21 mouse cellular contexts compared by ENCODE assay signal in the genomic region with DNA sequence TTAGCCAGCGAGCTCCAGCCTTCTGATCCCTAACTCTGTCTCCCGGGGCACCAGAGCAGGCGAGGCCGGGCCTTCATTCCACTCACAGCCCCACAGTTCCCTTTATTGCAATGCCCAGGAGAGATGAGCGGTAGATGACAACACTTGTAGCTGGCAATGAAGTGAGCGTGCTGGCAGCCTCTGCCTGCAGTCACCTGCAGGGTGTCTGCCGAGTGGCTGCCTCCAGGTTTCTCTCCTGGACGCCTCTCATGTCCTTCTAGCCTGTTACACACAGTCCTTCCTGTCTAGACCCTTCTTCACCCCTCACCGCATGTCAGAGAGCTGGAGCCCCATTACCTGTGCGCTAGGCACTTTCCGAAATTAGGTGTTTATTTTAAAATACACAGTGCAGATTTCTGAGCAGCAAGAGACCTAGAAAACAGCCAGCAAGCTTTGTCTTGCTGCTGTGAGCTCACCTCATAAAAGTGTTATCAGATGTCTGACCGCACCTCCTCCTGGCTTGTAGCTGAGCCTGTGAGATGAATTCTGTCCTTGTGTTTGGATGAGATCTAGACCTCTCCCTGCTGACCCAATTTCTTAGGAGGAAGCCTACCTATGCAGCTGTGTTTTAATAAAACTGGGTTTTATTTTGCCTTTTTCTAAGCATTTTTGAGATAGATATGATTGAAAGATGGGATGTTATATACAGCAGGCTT. TPM values are rescaled to one million over a fixed set of nuclear protein-coding genes. Genes with fewer than 3 reads are reported as not detected.
A peak's percentile ranks its signal among the peaks of the same experiment; 100 is the strongest.
DNase-seq lines count a peak whose midpoint lies in the region; ATAC-seq and TF ChIP-seq lines count a peak whose summit lies in the region.
"Had no signal": no experiment of that assay in that cellular context is flagged by ENCODE, and none has a peak within 500 bp of the region (broad histone marks: within the 10 kb centered on the region; RNA-seq: fewer than 3 reads in every experiment).

No protein-coding gene starts in this region.

- no peak for ATAC-seq in embryonic facial prominence, embryonic 15.5 days (ENCODE audit: insufficient number of reproducible peaks, low FRiP score, low TSS enrichment, low read depth)
- ATAC-seq in midbrain, embryonic 11.5 days (ENCODE audit: low FRiP score), result no peak
- ATAC-seq in midbrain, embryonic 15.5 days (replicated peaks), result no peak

- WGBS in embryonic facial prominence, embryonic 15.5 days, result 84% methylated on average over 12 of the region's 12 CpGs
- WGBS in embryonic facial prominence, embryonic 10.5 days, result 86% methylated on average over 12 of the region's 12 CpGs
- WGBS in midbrain, embryonic 11.5 days, result 88% methylated on average over 12 of the region's 12 CpGs
- 87% methylated on average over 12 of the region's 12 CpGs for WGBS in midbrain, embryonic 15.5 days
- WGBS in small intestine, adult 2 months, result 60% methylated on average over 12 of the region's 12 CpGs

- no peak for DNase-seq in embryonic facial prominence, embryonic 10.5 days (ENCODE audit: low spot score)
- DNase-seq in midbrain, embryonic 11.5 days (ENCODE audit: low spot score, missing footprints), result peak; percentile 59
- peak; percentile 52 for DNase-seq in cerebellum, adult 9-10 months
- DNase-seq in lung, postnatal 10 days, result no peak
- DNase-seq in layer of hippocampus, adult 18-20 months (ENCODE audit: low spot score in 2 of 2), result no peak
- DNase-seq: adrenal gland, adult 2 months; B cell, adult 2 months; gastrocnemius, adult 2 months; kidney, adult 8-10 months; kidney, postnatal 10 days; layer of hippocampus, postnatal 36 days; right cerebral cortex, postnatal 14 days; thymus, postnatal 14 days had no signal

- TF ChIP-seq CTCF in small intestine, adult 2 months (IDR thresholded peaks at IDR 0.05; ENCODE audit: extremely low read depth, insufficient read length, insufficient replicate concordance, low read depth, low read length), result peak; percentile 9; the same call in 1 of the 2 replicates

- no peaks in the 10 kb centered on the region for H3K27me3 ChIP-seq in embryonic facial prominence, embryonic 15.5 days
- no peaks in the 10 kb centered on the region for H3K27me3 ChIP-seq in embryonic facial prominence, embryonic 10.5 days (replicated peaks; ENCODE audit: low read depth, poor library complexity, severe bottlenecking)
- no peaks in the 10 kb centered on the region for H3K27me3 ChIP-seq in midbrain, embryonic 11.5 days (ENCODE audit: control insufficient read depth, insufficient read depth, low read length)
- no peaks in the 10 kb centered on the region for H3K27me3 ChIP-seq in midbrain, embryonic 15.5 days (replicated peaks)
- no peaks in the 10 kb centered on the region for H3K27me3 ChIP-seq in small intestine, adult 2 months (ENCODE audit: control insufficient read depth, insufficient read depth, low read length)
- H3K27me3 ChIP-seq: CH12.LX; hindbrain, embryonic 12.5 days had no signal

- H3K27ac ChIP-seq in embryonic facial prominence, embryonic 15.5 days (replicated peaks), result 0 out of 2 replicates have a peak overlapping the region, but pooled peaks have one; percentile 7
- H3K27ac ChIP-seq in embryonic facial prominence, embryonic 10.5 days (replicated peaks), result no peak overlapping the region
- no peak overlapping the region for H3K27ac ChIP-seq in midbrain, embryonic 11.5 days (ENCODE audit: low read depth, low read length)
- H3K27ac ChIP-seq in midbrain, embryonic 15.5 days, result no peak overlapping the region
- H3K27ac ChIP-seq in small intestine, adult 2 months (ENCODE audit: insufficient read depth, low read depth, low read length), result 0 out of 2 replicates have a peak overlapping the region, but pooled peaks have one; percentile 13
- H3K27ac ChIP-seq: gastrocnemius, adult 2 months; hindbrain, embryonic 12.5 days; layer of hippocampus, adult 2 months; midbrain, embryonic 10.5 days had no signal

- no peak overlapping the region for H3K4me2 ChIP-seq in embryonic facial prominence, embryonic 15.5 days (replicated peaks)
- H3K4me2 ChIP-seq in midbrain, embryonic 11.5 days, result no peak overlapping the region
- H3K4me2 ChIP-seq in midbrain, embryonic 15.5 days, result no peak overlapping the region
- H3K4me2 ChIP-seq: heart, embryonic 11.5 days; hindbrain, embryonic 12.5 days had no signal

- no peak overlapping the region for H3K4me3 ChIP-seq in embryonic facial prominence, embryonic 15.5 days (replicated peaks)
- no peak overlapping the region for H3K4me3 ChIP-seq in embryonic facial prominence, embryonic 10.5 days
- no peak overlapping the region for H3K4me3 ChIP-seq in midbrain, embryonic 11.5 days (ENCODE audit: low read depth, low read length)
- no peak overlapping the region for H3K4me3 ChIP-seq in midbrain, embryonic 15.5 days
- no peak overlapping the region for H3K4me3 ChIP-seq in small intestine, adult 2 months (ENCODE audit: low read depth, low read length)
- H3K4me3 ChIP-seq: gastrocnemius, adult 2 months; hindbrain, embryonic 12.5 days; layer of hippocampus, adult 2 months; midbrain, embryonic 10.5 days had no signal

- H3K9me3 ChIP-seq in embryonic facial prominence, embryonic 15.5 days (replicated peaks), result no peaks in the 10 kb centered on the region
- no peaks in the 10 kb centered on the region for H3K9me3 ChIP-seq in embryonic facial prominence, embryonic 10.5 days
- H3K9me3 ChIP-seq in midbrain, embryonic 11.5 days (ENCODE audit: control insufficient read depth, low read length), result no peaks in the 10 kb centered on the region
- H3K9me3 ChIP-seq in midbrain, embryonic 15.5 days, result no peaks in the 10 kb centered on the region
- H3K9me3 ChIP-seq: hindbrain, embryonic 12.5 days; midbrain, embryonic 10.5 days had no signal

- H3K4me1 ChIP-seq in embryonic facial prominence, embryonic 15.5 days, result no peaks in the 10 kb centered on the region
- no peaks in the 10 kb centered on the region for H3K4me1 ChIP-seq in embryonic facial prominence, embryonic 10.5 days
- H3K4me1 ChIP-seq in midbrain, embryonic 11.5 days (ENCODE audit: control insufficient read depth, insufficient read depth, low read length), result no peaks in the 10 kb centered on the region
- no peaks in the 10 kb centered on the region for H3K4me1 ChIP-seq in midbrain, embryonic 15.5 days
- peaks cover 34% of the 10 kb centered on the region for H3K4me1 ChIP-seq in small intestine, adult 2 months (ENCODE audit: control insufficient read depth, insufficient read depth, insufficient read length, low read length)
- H3K4me1 ChIP-seq: hindbrain, embryonic 12.5 days; midbrain, embryonic 10.5 days had no signal

- H3K36me3 ChIP-seq in embryonic facial prominence, embryonic 15.5 days, result peaks cover 50% of the 10 kb centered on the region
- peaks cover 57% of the 10 kb centered on the region for H3K36me3 ChIP-seq in embryonic facial prominence, embryonic 10.5 days (replicated peaks)
- peaks cover 3% of the 10 kb centered on the region; the same call in 1 of the 2 replicates for H3K36me3 ChIP-seq in midbrain, embryonic 11.5 days (ENCODE audit: control insufficient read depth, insufficient read depth, low read length)
- peaks cover 15% of the 10 kb centered on the region for H3K36me3 ChIP-seq in midbrain, embryonic 15.5 days (replicated peaks)
- H3K36me3 ChIP-seq in small intestine, adult 2 months (ENCODE audit: control insufficient read depth, insufficient read depth, low read length), result peaks cover 34% of the 10 kb centered on the region

- no peak for TF ChIP-seq POLR2A in small intestine, adult 2 months (IDR thresholded peaks at IDR 0.05; ENCODE audit: low read depth, low read length)

- H3K9ac ChIP-seq in embryonic facial prominence, embryonic 15.5 days, result no peak overlapping the region
- H3K9ac ChIP-seq in midbrain, embryonic 11.5 days (ENCODE audit: low read length), result no peak overlapping the region
- no peak overlapping the region for H3K9ac ChIP-seq in midbrain, embryonic 15.5 days
- H3K9ac ChIP-seq: hindbrain, embryonic 12.5 days had no signal

RNA-seq across cellular contexts. Expression of a gene that starts 7.3 kb away (rescaled TPM):
- polyA plus RNA-seq in embryonic facial prominence, embryonic 15.5 days (2015; fragmentation: Nextera tagmentation; extraction: Ambion mirVana), result 36.1 and 39.1 TPM in 2 replicates
- polyA plus RNA-seq in embryonic facial prominence, embryonic 10.5 days (2016; fragmentation: Nextera tagmentation; extraction: Ambion mirVana), result 31.3 and 33.4 TPM in 2 replicates
- polyA plus RNA-seq in midbrain, embryonic 11.5 days (2014; fragmentation: Nextera tagmentation; extraction: Ambion mirVana), result 39.9 and 44.5 TPM in 2 replicates
- 47.1 and 50.2 TPM in 2 replicates for polyA plus RNA-seq in midbrain, embryonic 15.5 days (2015; fragmentation: Nextera tagmentation; extraction: Ambion mirVana)
- polyA plus RNA-seq in small intestine, adult 2 months (2012; rRNA removed), result 8.3 and 16.0 TPM in 2 replicates
- total RNA-seq in layer of hippocampus, adult 18-20 months (2021), result 10 to 100 TPM; 51.4 to 53.1 TPM

RNA-seq across cellular contexts. Expression of a gene that starts 35.5 kb away (rescaled TPM):
- 39.4 and 40.8 TPM in 2 replicates for polyA plus RNA-seq in embryonic facial prominence, embryonic 15.5 days (2015; fragmentation: Nextera tagmentation; extraction: Ambion mirVana)
- polyA plus RNA-seq in embryonic facial prominence, embryonic 10.5 days (2016; fragmentation: Nextera tagmentation; extraction: Ambion mirVana), result 21.9 and 22.1 TPM in 2 replicates
- polyA plus RNA-seq in midbrain, embryonic 11.5 days (2014; fragmentation: Nextera tagmentation; extraction: Ambion mirVana), result 35.0 and 38.8 TPM in 2 replicates
- 33.0 and 35.9 TPM in 2 replicates for polyA plus RNA-seq in midbrain, embryonic 15.5 days (2015; fragmentation: Nextera tagmentation; extraction: Ambion mirVana)
- 121 and 262 TPM in 2 replicates for polyA plus RNA-seq in small intestine, adult 2 months (2012; rRNA removed)
- total RNA-seq in layer of hippocampus, adult 18-20 months (2021), result 100 to 1,000 TPM; 186 to 193 TPM

RNA-seq across cellular contexts. Expression of a gene that starts 48.8 kb away (rescaled TPM):
- 152 and 155 TPM in 2 replicates for polyA plus RNA-seq in embryonic facial prominence, embryonic 15.5 days (2015; fragmentation: Nextera tagmentation; extraction: Ambion mirVana)
- polyA plus RNA-seq in embryonic facial prominence, embryonic 10.5 days (2016; fragmentation: Nextera tagmentation; extraction: Ambion mirVana), result 189 and 194 TPM in 2 replicates
- polyA plus RNA-seq in midbrain, embryonic 11.5 days (2014; fragmentation: Nextera tagmentation; extraction: Ambion mirVana), result 153 and 162 TPM in 2 replicates
- 125 TPM in 2 replicates for polyA plus RNA-seq in midbrain, embryonic 15.5 days (2015; fragmentation: Nextera tagmentation; extraction: Ambion mirVana)
- 82.0 and 143 TPM in 2 replicates for polyA plus RNA-seq in small intestine, adult 2 months (2012; rRNA removed)
- total RNA-seq in layer of hippocampus, adult 18-20 months (2021), result 100 to 1,000 TPM in 1 of 2 experiments, 10 to 100 TPM in 1; 98.0 to 101 TPM

Comparison
In these comparisons a context has a peak if more than half of its experiments do, and no peak if none do; other contexts are left out.
1. H3K27ac ChIP-seq: peak in embryonic facial prominence, embryonic 15.5 days (single experiment) and small intestine, adult 2 months (single experiment); none in embryonic facial prominence, embryonic 10.5 days (single experiment), midbrain, embryonic 11.5 days (single experiment) and midbrain, embryonic 15.5 days (single experiment).
2. DNase-seq: peak in midbrain, embryonic 11.5 days (single experiment) and cerebellum, adult 9-10 months (single experiment); none in embryonic facial prominence, embryonic 10.5 days (single experiment), lung, postnatal 10 days (single experiment) and layer of hippocampus, adult 18-20 months (0 of 2).